Comparison of ENCODE assay signal across 9 mouse cellular contexts in the genomic region with DNA sequence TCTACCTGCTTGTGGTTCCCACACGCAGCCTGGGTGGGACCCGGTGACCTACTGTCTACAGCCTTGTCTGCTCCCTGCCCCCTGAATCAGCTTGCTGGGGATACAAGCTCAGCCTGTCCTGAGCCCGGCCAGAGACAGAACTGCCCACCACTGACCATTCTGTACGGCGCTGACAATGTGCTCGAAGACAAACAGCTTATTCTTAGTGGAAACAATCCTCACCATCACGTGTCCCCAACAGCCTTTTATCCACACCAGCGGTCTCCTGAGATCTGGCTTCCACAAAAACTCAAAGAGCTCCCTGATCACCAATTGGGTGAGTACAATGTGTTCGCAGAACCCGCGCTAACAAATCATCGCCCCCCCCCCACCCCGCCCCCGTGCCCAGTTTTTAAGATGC. TPM values are rescaled to one million over a fixed set of nuclear protein-coding genes. Genes with fewer than 3 reads are reported as not detected.
A peak's percentile ranks its signal among the peaks of the same experiment; 100 is the strongest.
DNase-seq lines count a peak whose midpoint lies in the region; ATAC-seq and TF ChIP-seq lines count a peak whose summit lies in the region.
"Had no signal": no experiment of that assay in that cellular context is flagged by ENCODE, and none has a peak within 500 bp of the region (broad histone marks: within the 10 kb centered on the region; RNA-seq: fewer than 3 reads in every experiment).

No protein-coding gene starts in this region.

- H3K9me3 ChIP-seq in hindbrain, embryonic 13.5 days, result no peaks in the 10 kb centered on the region
- H3K9me3 ChIP-seq in midbrain, embryonic 11.5 days (ENCODE audit: control insufficient read depth, low read length), result no peaks in the 10 kb centered on the region
- no peaks in the 10 kb centered on the region for H3K9me3 ChIP-seq in intestine, postnatal 0 days (ENCODE audit: control insufficient read depth)

- peak overlapping the region; percentile 99 for H3K4me2 ChIP-seq in hindbrain, embryonic 13.5 days
- H3K4me2 ChIP-seq in midbrain, embryonic 11.5 days, result peak overlapping the region; percentile 100
- H3K4me2 ChIP-seq in intestine, postnatal 0 days (replicated peaks; ENCODE audit: low read depth), result no peak overlapping the region

- H3K4me1 ChIP-seq in hindbrain, embryonic 13.5 days (replicated peaks), result peaks cover 24% of the 10 kb centered on the region
- H3K4me1 ChIP-seq in midbrain, embryonic 11.5 days (ENCODE audit: control insufficient read depth, insufficient read depth, low read length), result peaks cover 16% of the 10 kb centered on the region
- H3K4me1 ChIP-seq in intestine, postnatal 0 days (replicated peaks; ENCODE audit: control insufficient read depth, insufficient read depth, low read length), result no peaks in the 10 kb centered on the region; the same call in 1 of the 2 replicates

- intact Hi-C loops in gastrocnemius, adult 2 months (cut with DNase I), result loop anchor here (5.0 kb wide), 1 partner anchor 42 kb away; no protein-coding TSS in a partner anchor

- TF ChIP-seq CTCF in gastrocnemius, adult 2 months (IDR thresholded peaks at IDR 0.05), result no peak
- TF ChIP-seq CTCF in intestine, postnatal 0 days (IDR thresholded peaks at IDR 0.05; ENCODE audit: low read depth), result no peak

- no peak for ATAC-seq in hindbrain, embryonic 13.5 days (ENCODE audit: low FRiP score)
- ATAC-seq in midbrain, embryonic 11.5 days (ENCODE audit: low FRiP score), result peak; percentile 41
- ATAC-seq in intestine, postnatal 0 days, result no peak

- no peak overlapping the region for H3K9ac ChIP-seq in hindbrain, embryonic 13.5 days
- no peak overlapping the region for H3K9ac ChIP-seq in midbrain, embryonic 11.5 days (ENCODE audit: low read length)
- H3K9ac ChIP-seq in intestine, postnatal 0 days (ENCODE audit: low read depth, low read length), result no peak overlapping the region

- H3K27me3 ChIP-seq in hindbrain, embryonic 13.5 days, result peaks cover 39% of the 10 kb centered on the region
- no peaks in the 10 kb centered on the region for H3K27me3 ChIP-seq in midbrain, embryonic 11.5 days (ENCODE audit: control insufficient read depth, insufficient read depth, low read length)
- H3K27me3 ChIP-seq in intestine, postnatal 0 days (replicated peaks; ENCODE audit: control insufficient read depth, insufficient read depth, low read length), result peaks cover 30% of the 10 kb centered on the region

- no peak overlapping the region; the same call in 1 of the 2 replicates for H3K27ac ChIP-seq in gastrocnemius, adult 2 months
- H3K27ac ChIP-seq in hindbrain, embryonic 13.5 days, result no peak overlapping the region
- H3K27ac ChIP-seq in midbrain, embryonic 11.5 days (ENCODE audit: low read depth, low read length), result no peak overlapping the region
- H3K27ac ChIP-seq in intestine, postnatal 0 days (ENCODE audit: low read depth, low read length), result no peak overlapping the region

- DNase-seq in gastrocnemius, adult 2 months, result no peak
- DNase-seq in gastrocnemius, adult 8-10 months (ENCODE audit: low spot score in 2 of 2), result no peak
- DNase-seq in brain, adult 2 months (ENCODE audit: low read depth, low spot score), result peak; percentile 81
- DNase-seq in midbrain, embryonic 11.5 days (ENCODE audit: low spot score, missing footprints), result peak; percentile 94
- DNase-seq in ovary, postnatal 14 days (ENCODE audit: low spot score), result no peak
- no peak for DNase-seq in gastrocnemius, postnatal 10 days
- DNase-seq: thymus, adult 18-20 months had no signal

- WGBS in hindbrain, embryonic 13.5 days, result 10% methylated on average over 14 of the region's 14 CpGs
- WGBS in midbrain, embryonic 11.5 days, result 12% methylated on average over 14 of the region's 14 CpGs
- WGBS in intestine, postnatal 0 days, result 52% methylated on average over 14 of the region's 14 CpGs

- H3K4me3 ChIP-seq in gastrocnemius, adult 2 months, result peak overlapping the region; percentile 82
- peak overlapping the region; percentile 3; the same call in 1 of the 2 replicates for H3K4me3 ChIP-seq in hindbrain, embryonic 13.5 days
- H3K4me3 ChIP-seq in midbrain, embryonic 11.5 days (ENCODE audit: low read depth, low read length), result peak overlapping the region; percentile 3; the same call in 1 of the 2 replicates
- H3K4me3 ChIP-seq in intestine, postnatal 0 days (ENCODE audit: low read depth, low read length), result no peak overlapping the region

- H3K36me3 ChIP-seq in hindbrain, embryonic 13.5 days, result no peaks in the 10 kb centered on the region
- H3K36me3 ChIP-seq in midbrain, embryonic 11.5 days (ENCODE audit: control insufficient read depth, insufficient read depth, low read length), result no peaks in the 10 kb centered on the region
- H3K36me3 ChIP-seq in intestine, postnatal 0 days (ENCODE audit: control insufficient read depth, insufficient read depth), result no peaks in the 10 kb centered on the region

RNA-seq across cellular contexts. Expression of gene Emilin2, which starts 2.6 kb away (rescaled TPM):
- total RNA-seq in gastrocnemius, adult 2 months (2021), result 1 to 10 TPM; 3.9 to 8.6 TPM
- total RNA-seq in gastrocnemius, adult 8-10 months (2022), result 1 to 10 TPM; 2.8 to 5.3 (median 3.2) TPM
- polyA plus RNA-seq in hindbrain, embryonic 13.5 days (2015; fragmentation: Nextera tagmentation; extraction: Ambion mirVana), result 2.2 and 2.9 TPM in 2 replicates
- 10.2 and 11.8 TPM in 2 replicates for polyA plus RNA-seq in midbrain, embryonic 11.5 days (2014; fragmentation: Nextera tagmentation; extraction: Ambion mirVana)
- 0.82 and 1.7 TPM in 2 replicates for polyA plus RNA-seq in intestine, postnatal 0 days (2015; fragmentation: Nextera tagmentation; extraction: Ambion mirVana)
- 10 to 100 TPM; 31.9 to 39.2 TPM for total RNA-seq in gastrocnemius, postnatal 10 days (2021)

Comparison
In these comparisons a context has a peak if more than half of its experiments do, and no peak if none do; other contexts are left out.
1. DNase-seq: peak in brain, adult 2 months (single experiment) and midbrain, embryonic 11.5 days (single experiment); none in gastrocnemius, adult 2 months (single experiment), gastrocnemius, adult 8-10 months (0 of 2), ovary, postnatal 14 days (single experiment) and gastrocnemius, postnatal 10 days (single experiment).